Mouse (Mus musculus) lung, postnatal 0 days (tissue): ENCODE measurements around the gene Gucd1.

Experiments
- CTCF ChIP-seq: IDR thresholded peaks from 2 replicates; pipeline ENCODE4 v1.5.1; 2016; ENCODE audit warnings: antibody characterized with exemption, mild to moderate bottlenecking
- EP300 ChIP-seq: IDR thresholded peaks from 2 replicates; pipeline ENCODE4 v1.6.1; 2016; ENCODE audit warnings: antibody characterized with exemption, mild to moderate bottlenecking, control low read depth

- TF ChIP-seq CTCF, result no peak
- no peak for TF ChIP-seq EP300
Measured at GRCm38 (mm10) chr10:75378688-75379087, 139.1 kb downstream of the Gucd1 start.
